8 mouse cellular contexts compared by ENCODE assay signal in genomic region chr7:18927759-18928158, GRCm38 (mm10). TPM values are rescaled to one million over a fixed set of nuclear protein-coding genes. Genes with fewer than 3 reads are reported as not detected.
A peak's percentile ranks its signal among the peaks of the same experiment; 100 is the strongest.
DNase-seq lines count a peak whose midpoint lies in the region; ATAC-seq lines count a peak whose summit lies in the region.

No protein-coding gene starts in this region.

- H3K9ac ChIP-seq in kidney, embryonic 14.5 days (ENCODE audit: low read depth, low read length) = no peak overlapping the region
- H3K9ac ChIP-seq in heart, embryonic 11.5 days (ENCODE audit: low read depth, low read length) = no peak overlapping the region
- no peak overlapping the region for H3K9ac ChIP-seq in kidney, embryonic 15.5 days
- peak overlapping the region; percentile 100 for H3K9ac ChIP-seq in midbrain, embryonic 15.5 days

- H3K4me1 ChIP-seq in kidney, embryonic 14.5 days (ENCODE audit: control insufficient read depth, insufficient read depth, low read length) = peaks cover 5% of the 10 kb centered on the region; the same call in 1 of the 2 replicates
- H3K4me1 ChIP-seq in heart, embryonic 11.5 days (ENCODE audit: control insufficient read depth, insufficient read depth, low read length) = peaks cover 8% of the 10 kb centered on the region
- peaks cover 15% of the 10 kb centered on the region for H3K4me1 ChIP-seq in kidney, embryonic 15.5 days
- peaks cover 80% of the 10 kb centered on the region for H3K4me1 ChIP-seq in midbrain, embryonic 15.5 days

- no peak for ATAC-seq in kidney, embryonic 14.5 days (ENCODE audit: low FRiP score, low TSS enrichment)
- no peak for ATAC-seq in heart, embryonic 11.5 days (replicated peaks; ENCODE audit: insufficient number of reproducible peaks, low FRiP score, low TSS enrichment)
- ATAC-seq in kidney, embryonic 15.5 days (replicated peaks; ENCODE audit: low FRiP score) = no peak
- ATAC-seq in midbrain, embryonic 15.5 days (replicated peaks) = no peak

- no peaks in the 10 kb centered on the region for H3K9me3 ChIP-seq in kidney, embryonic 14.5 days (ENCODE audit: control insufficient read depth, low read length)
- no peaks in the 10 kb centered on the region for H3K9me3 ChIP-seq in heart, embryonic 11.5 days (replicated peaks; ENCODE audit: control insufficient read depth, low read length)
- no peaks in the 10 kb centered on the region for H3K9me3 ChIP-seq in kidney, embryonic 15.5 days (replicated peaks)
- no peaks in the 10 kb centered on the region for H3K9me3 ChIP-seq in midbrain, embryonic 15.5 days

- H3K4me2 ChIP-seq in kidney, embryonic 14.5 days (replicated peaks; ENCODE audit: low read depth, low read length) = no peak overlapping the region; the same call in 1 of the 2 replicates
- peak overlapping the region; percentile 91 for H3K4me2 ChIP-seq in heart, embryonic 11.5 days
- H3K4me2 ChIP-seq in kidney, embryonic 15.5 days = peak overlapping the region; percentile 93
- H3K4me2 ChIP-seq in midbrain, embryonic 15.5 days = peak overlapping the region; percentile 74

- H3K27me3 ChIP-seq in kidney, embryonic 14.5 days (ENCODE audit: control insufficient read depth, insufficient read depth, low read length) = peaks cover 59% of the 10 kb centered on the region
- H3K27me3 ChIP-seq in heart, embryonic 11.5 days (ENCODE audit: control insufficient read depth, insufficient read depth, low read length) = peaks cover 43% of the 10 kb centered on the region
- H3K27me3 ChIP-seq in kidney, embryonic 15.5 days = peaks cover 63% of the 10 kb centered on the region
- H3K27me3 ChIP-seq in midbrain, embryonic 15.5 days (replicated peaks) = no peaks in the 10 kb centered on the region

- H3K36me3 ChIP-seq in kidney, embryonic 14.5 days (ENCODE audit: control insufficient read depth, insufficient read depth, low read length) = no peaks in the 10 kb centered on the region
- H3K36me3 ChIP-seq in heart, embryonic 11.5 days (ENCODE audit: control insufficient read depth, insufficient read depth, low read length) = no peaks in the 10 kb centered on the region
- H3K36me3 ChIP-seq in kidney, embryonic 15.5 days = no peaks in the 10 kb centered on the region
- H3K36me3 ChIP-seq in midbrain, embryonic 15.5 days (replicated peaks) = no peaks in the 10 kb centered on the region

- H3K27ac ChIP-seq in kidney, embryonic 14.5 days (ENCODE audit: low read depth, low read length) = no peak overlapping the region; the same call in 1 of the 2 replicates
- H3K27ac ChIP-seq in heart, embryonic 11.5 days (ENCODE audit: low read depth, low read length) = peak overlapping the region; percentile 17; the same call in 1 of the 2 replicates
- peak overlapping the region; percentile 55 for H3K27ac ChIP-seq in kidney, embryonic 15.5 days
- peak overlapping the region; percentile 97; the same call in 1 of the 2 replicates for H3K27ac ChIP-seq in midbrain, embryonic 15.5 days

- WGBS in kidney, embryonic 14.5 days = 43% methylated on average over 3 of the region's 3 CpGs
- 24% methylated on average over 3 of the region's 3 CpGs for WGBS in heart, embryonic 11.5 days (ENCODE audit: insufficient replicate concordance)
- WGBS in kidney, embryonic 15.5 days = 50% methylated on average over 3 of the region's 3 CpGs
- WGBS in midbrain, embryonic 15.5 days = 39% methylated on average over 3 of the region's 3 CpGs

- DNase-seq in kidney, adult 11 months = peak; percentile 57
- no peak for DNase-seq in yolk sac, embryonic 10.5 days (ENCODE audit: low spot score)
- no peak for DNase-seq in right cerebral cortex, postnatal 25 days
- no peak for DNase-seq in left cerebral cortex, adult 9 months (ENCODE audit: low spot score in 2 of 2)

- H3K4me3 ChIP-seq in kidney, embryonic 14.5 days (ENCODE audit: low read length) = no peak overlapping the region; the same call in 1 of the 2 replicates
- H3K4me3 ChIP-seq in heart, embryonic 11.5 days (ENCODE audit: low read depth, low read length) = no peak overlapping the region
- H3K4me3 ChIP-seq in kidney, embryonic 15.5 days (replicated peaks) = peak overlapping the region; percentile 56; the same call in 1 of the 2 replicates
- H3K4me3 ChIP-seq in midbrain, embryonic 15.5 days = peak overlapping the region; percentile 75

RNA-seq across cellular contexts. Expression of gene Nova2, which starts 2.1 kb away (rescaled TPM):
- 0.96 and 1.1 TPM in 2 replicates for polyA plus RNA-seq in kidney, embryonic 14.5 days (2014; fragmentation: Nextera tagmentation; extraction: Ambion mirVana)
- polyA plus RNA-seq in heart, embryonic 11.5 days (2014; fragmentation: Nextera tagmentation; extraction: Ambion mirVana) = 0.77 and 0.93 TPM in 2 replicates
- polyA plus RNA-seq in kidney, embryonic 15.5 days (2015; fragmentation: Nextera tagmentation; extraction: Ambion mirVana) = 0.67 and 0.93 TPM in 2 replicates
- 15.2 and 15.9 TPM in 2 replicates for polyA plus RNA-seq in midbrain, embryonic 15.5 days (2015; fragmentation: Nextera tagmentation; extraction: Ambion mirVana)

RNA-seq across cellular contexts. Expression of gene Ccdc61, which starts 17.5 kb away (rescaled TPM):
- polyA plus RNA-seq in kidney, embryonic 14.5 days (2014; fragmentation: Nextera tagmentation; extraction: Ambion mirVana) = 21.0 and 21.4 TPM in 2 replicates
- 12.1 and 19.8 TPM in 2 replicates for polyA plus RNA-seq in heart, embryonic 11.5 days (2014; fragmentation: Nextera tagmentation; extraction: Ambion mirVana)
- polyA plus RNA-seq in kidney, embryonic 15.5 days (2015; fragmentation: Nextera tagmentation; extraction: Ambion mirVana) = 27.7 and 28.9 TPM in 2 replicates
- polyA plus RNA-seq in midbrain, embryonic 15.5 days (2015; fragmentation: Nextera tagmentation; extraction: Ambion mirVana) = 24.6 and 25.8 TPM in 2 replicates

RNA-seq across cellular contexts. Expression of gene Pglyrp1, which starts 56.6 kb away (rescaled TPM):
- 0.77 and 1.1 TPM in 2 replicates for polyA plus RNA-seq in kidney, embryonic 14.5 days (2014; fragmentation: Nextera tagmentation; extraction: Ambion mirVana)
- polyA plus RNA-seq in heart, embryonic 11.5 days (2014; fragmentation: Nextera tagmentation; extraction: Ambion mirVana) = 0.45 and 1.6 TPM in 2 replicates
- 2.3 and 4.8 TPM in 2 replicates for polyA plus RNA-seq in kidney, embryonic 15.5 days (2015; fragmentation: Nextera tagmentation; extraction: Ambion mirVana)
- 27.0 and 27.3 TPM in 2 replicates for polyA plus RNA-seq in midbrain, embryonic 15.5 days (2015; fragmentation: Nextera tagmentation; extraction: Ambion mirVana)

RNA-seq across cellular contexts. Expression of gene Nanos2, which starts 59.4 kb away (rescaled TPM):
- not detected in 2 replicates for polyA plus RNA-seq in kidney, embryonic 14.5 days (2014; fragmentation: Nextera tagmentation; extraction: Ambion mirVana)
- polyA plus RNA-seq in heart, embryonic 11.5 days (2014; fragmentation: Nextera tagmentation; extraction: Ambion mirVana) = not detected in 2 replicates
- polyA plus RNA-seq in kidney, embryonic 15.5 days (2015; fragmentation: Nextera tagmentation; extraction: Ambion mirVana) = not detected in 2 replicates
- polyA plus RNA-seq in midbrain, embryonic 15.5 days (2015; fragmentation: Nextera tagmentation; extraction: Ambion mirVana) = 0.80 and 1.0 TPM in 2 replicates

Comparison
In these comparisons a context has a peak if more than half of its experiments do, and no peak if none do; other contexts are left out.
1. H3K4me3 ChIP-seq: peak in kidney, embryonic 15.5 days (single experiment) and midbrain, embryonic 15.5 days (single experiment); none in kidney, embryonic 14.5 days (single experiment) and heart, embryonic 11.5 days (single experiment).